Mouse (Mus musculus) MEL (cell line): ENCODE data around the gene Taar3. TPM values are rescaled to one million over a fixed set of nuclear protein-coding genes. Genes with fewer than 3 reads are reported as not detected.

Experiments
- DNase-seq: peaks from one replicate; pipeline ENCODE4 v3.0.0; 2011; ENCODE audit warnings: low read depth, low spot score
- H3K27ac ChIP-seq: 2 replicates; pipeline ENCODE4 v1.5.1; 2012; ENCODE audit warnings: low read depth, mild to moderate bottlenecking, control low read depth, low read length, moderate library complexity; ENCODE audit not compliant: control insufficient read depth
- H3K27me3 ChIP-seq, 2 experiments: fragments of 150-350 bp in 1 of 2; sonication (generic) in 1 of 2; 2 replicates each; pipeline ENCODE4 v1.6.1; 2012; ENCODE audit warnings: low read length in 2 of 2, mild to moderate bottlenecking in 2 of 2, improper control_type of control experiment in 1 of 2, moderate library complexity in 1 of 2; ENCODE audit not compliant: insufficient read depth in 2 of 2, control insufficient read depth in 1 of 2
- H3K36me3 ChIP-seq, 2 experiments: 2 replicates each; pipeline ENCODE4 v1.6.1; 2012 to 2014; ENCODE audit warnings: low read length in 2 of 2, improper control_type of control experiment in 1 of 2, inconsistent platforms in 1 of 2, mild to moderate bottlenecking in 1 of 2; ENCODE audit not compliant: insufficient read depth in 2 of 2, control insufficient read depth in 1 of 2
- H3K4me1 ChIP-seq, 2 experiments: fragments of 150-350 bp in 1 of 2; sonication (generic) in 1 of 2; 2 replicates each; pipeline ENCODE4 v1.6.1; 2012; ENCODE audit warnings: low read length in 2 of 2, improper control_type of control experiment in 1 of 2, mild to moderate bottlenecking in 1 of 2; ENCODE audit not compliant: insufficient read depth in 2 of 2, control insufficient read depth in 1 of 2
- H3K4me3 ChIP-seq, 2 experiments: fragments of 150-350 bp in 1 of 2; sonication (generic) in 1 of 2; 2 replicates each; pipeline ENCODE4 v1.5.1; 2012; ENCODE audit warnings: low read depth in 2 of 2, low read length in 2 of 2, mild to moderate bottlenecking in 2 of 2, moderate library complexity in 2 of 2, control low read depth in 1 of 2, improper control_type of control experiment in 1 of 2; ENCODE audit not compliant: control insufficient read depth in 1 of 2, insufficient read depth in 1 of 2
- H3K79me2 ChIP-seq: 2 replicates; pipeline ENCODE4 v1.6.1; 2012; ENCODE audit warnings: mild to moderate bottlenecking, low read length, moderate library complexity; ENCODE audit not compliant: control insufficient read depth, poor library complexity, insufficient read depth
- H3K9ac ChIP-seq: 2 replicates; pipeline ENCODE4 v1.6.1; 2012; ENCODE audit warnings: low read depth, mild to moderate bottlenecking, control low read depth, low read length, moderate library complexity; ENCODE audit not compliant: control insufficient read depth, poor library complexity, severe bottlenecking
- H3K9me3 ChIP-seq: fragments of 150-350 bp; sonication (generic); replicated peaks from 2 replicates; pipeline ENCODE4 v1.6.1; 2012; ENCODE audit warnings: mild to moderate bottlenecking, low read length, improper control_type of control experiment, moderate library complexity; ENCODE audit not compliant: insufficient read depth
- BHLHE40 ChIP-seq: IDR thresholded peaks from 2 replicates; pipeline ENCODE4 v1.6.1; 2012; ENCODE audit warnings: low read depth, mild to moderate bottlenecking, inconsistent platforms, low read length, improper control_type of control experiment, borderline replicate concordance
- CHD1 ChIP-seq: IDR thresholded peaks from 2 replicates; pipeline ENCODE4 v1.6.1; 2012; ENCODE audit warnings: low read depth, mild to moderate bottlenecking, inconsistent platforms, low read length, improper control_type of control experiment
- CHD2 ChIP-seq: IDR thresholded peaks from 2 replicates; pipeline ENCODE4 v1.6.1; 2011; ENCODE audit warnings: low read length, improper control_type of control experiment
- E2F4 ChIP-seq: IDR thresholded peaks from 2 replicates; pipeline ENCODE4 v1.6.1; 2011; ENCODE audit warnings: low read depth, low read length, improper control_type of control experiment, borderline replicate concordance
- ELF1 ChIP-seq: IDR thresholded peaks from 2 replicates; pipeline ENCODE4 v1.6.1; 2014; ENCODE audit warnings: low read depth, mild to moderate bottlenecking, inconsistent platforms, low read length, improper control_type of control experiment, moderate library complexity
- ETS1 ChIP-seq: IDR thresholded peaks from 2 replicates; pipeline ENCODE4 v1.6.1; 2012; ENCODE audit warnings: low read depth, mild to moderate bottlenecking, inconsistent platforms, low read length, improper control_type of control experiment, moderate library complexity
- GABPA ChIP-seq: IDR thresholded peaks from 2 replicates; pipeline ENCODE4 v1.6.1; 2012; ENCODE audit warnings: low read depth, mild to moderate bottlenecking, inconsistent platforms, low read length, improper control_type of control experiment, moderate library complexity
- GATA1 ChIP-seq: IDR thresholded peaks from 2 replicates; pipeline ENCODE4 v1.6.1; 2011; ENCODE audit warnings: low read depth, low read length, improper control_type of control experiment
- HCFC1 ChIP-seq: IDR thresholded peaks from 2 replicates; pipeline ENCODE4 v1.6.1; 2012; ENCODE audit warnings: low read depth, mild to moderate bottlenecking, inconsistent platforms, low read length, improper control_type of control experiment, moderate library complexity
- JUND ChIP-seq: IDR thresholded peaks from 2 replicates; pipeline ENCODE4 v1.6.1; 2011; ENCODE audit warnings: low read depth, mild to moderate bottlenecking, improper control_type of control experiment, low read length
- KAT2A ChIP-seq: conservative IDR thresholded peaks from 2 replicates; pipeline ENCODE4 v1.6.1; 2012; ENCODE audit warnings: low read depth, low read length, improper control_type of control experiment, inconsistent platforms
- MAX ChIP-seq: IDR thresholded peaks from 2 replicates; pipeline ENCODE4 v1.6.1; 2011; ENCODE audit warnings: low read length, improper control_type of control experiment
- MAZ ChIP-seq: IDR thresholded peaks from 2 replicates; pipeline ENCODE4 v1.6.1; 2012; ENCODE audit warnings: low read depth, mild to moderate bottlenecking, inconsistent platforms, low read length, improper control_type of control experiment
- MXI1 ChIP-seq: IDR thresholded peaks from 2 replicates; pipeline ENCODE4 v1.6.1; 2011; ENCODE audit warnings: mild to moderate bottlenecking, low read depth, low read length, improper control_type of control experiment
- MYB ChIP-seq: IDR thresholded peaks from 2 replicates; pipeline ENCODE4 v1.6.1; 2011; ENCODE audit warnings: mild to moderate bottlenecking, low read depth, low read length, improper control_type of control experiment
- MYC ChIP-seq: IDR thresholded peaks from 2 replicates; pipeline ENCODE4 v1.6.1; 2011; ENCODE audit warnings: low read depth, mild to moderate bottlenecking, low read length, improper control_type of control experiment, moderate library complexity
- NELFE ChIP-seq: IDR thresholded peaks from 2 replicates; pipeline ENCODE4 v1.6.1; 2011; ENCODE audit warnings: low read depth, low read length, improper control_type of control experiment
- POLR2A ChIP-seq, 2 experiments: IDR thresholded peaks; 2 replicates each; pipeline ENCODE4 v1.6.1; 2011 to 2012; ENCODE audit warnings: low read length in 2 of 2, mild to moderate bottlenecking in 2 of 2, control low read depth in 1 of 2, improper control_type of control experiment in 1 of 2, low read depth in 1 of 2, moderate library complexity in 1 of 2; ENCODE audit not compliant: control insufficient read depth in 1 of 2, insufficient read depth in 1 of 2, poor library complexity in 1 of 2
- POLR2AphosphoS2 ChIP-seq: IDR thresholded peaks from 2 replicates; pipeline ENCODE4 v1.6.1; 2011; ENCODE audit warnings: low read length, improper control_type of control experiment
- POLR2AphosphoS5 ChIP-seq: IDR thresholded peaks from 2 replicates; pipeline ENCODE4 v1.6.1; 2012; ENCODE audit warnings: low read depth, borderline replicate concordance, mild to moderate bottlenecking, inconsistent platforms, low read length, moderate library complexity, mixed read lengths
- RCOR1 ChIP-seq: IDR thresholded peaks from 2 replicates; pipeline ENCODE4 v1.6.1; 2012; ENCODE audit warnings: low read depth, mild to moderate bottlenecking, inconsistent platforms, low read length, improper control_type of control experiment
- SMC3 ChIP-seq: IDR thresholded peaks from 2 replicates; pipeline ENCODE4 v1.6.1; 2011; ENCODE audit warnings: low read depth, low read length, improper control_type of control experiment
- TAL1 ChIP-seq: IDR thresholded peaks from 2 replicates; pipeline ENCODE4 v1.6.1; 2012; ENCODE audit warnings: mild to moderate bottlenecking, inconsistent platforms, low read length, moderate library complexity, mixed read lengths
- TBP ChIP-seq: IDR thresholded peaks from 2 replicates; pipeline ENCODE4 v1.8.0; 2011; ENCODE audit warnings: low read depth, low read length, improper control_type of control experiment
- TCF12 ChIP-seq: IDR thresholded peaks from 2 replicates; pipeline ENCODE4 v1.6.1; 2014; ENCODE audit warnings: low read depth, mild to moderate bottlenecking, inconsistent platforms, low read length, improper control_type of control experiment, moderate library complexity
- UBTF ChIP-seq: IDR thresholded peaks from 2 replicates; pipeline ENCODE4 v1.6.1; 2012; ENCODE audit warnings: low read depth, mild to moderate bottlenecking, inconsistent platforms, low read length, improper control_type of control experiment, moderate library complexity, borderline replicate concordance; ENCODE audit not compliant: insufficient read depth
- USF1 ChIP-seq: IDR thresholded peaks from 2 replicates; pipeline ENCODE4 v1.6.1; 2014; ENCODE audit warnings: low read depth, mild to moderate bottlenecking, inconsistent platforms, low read length, improper control_type of control experiment, moderate library complexity
- USF2 ChIP-seq, 2 experiments: IDR thresholded peaks; 2 replicates each; pipeline ENCODE4 v1.6.1; 2011 to 2012; ENCODE audit warnings: improper control_type of control experiment in 2 of 2, low read length in 2 of 2, borderline replicate concordance in 1 of 2, inconsistent platforms in 1 of 2, low read depth in 1 of 2, mild to moderate bottlenecking in 1 of 2; ENCODE audit not compliant: insufficient read depth in 1 of 2
- ZC3H11A ChIP-seq: IDR thresholded peaks from 2 replicates; pipeline ENCODE4 v1.6.1; 2012; ENCODE audit warnings: low read depth, mild to moderate bottlenecking, inconsistent platforms, low read length, improper control_type of control experiment
- ZKSCAN1 ChIP-seq: IDR thresholded peaks from 2 replicates; pipeline ENCODE4 v1.6.1; 2012; ENCODE audit warnings: low read depth, mild to moderate bottlenecking, inconsistent platforms, low read length, improper control_type of control experiment, moderate library complexity
- ZMIZ1 ChIP-seq: IDR thresholded peaks from 2 replicates; pipeline ENCODE4 v1.6.1; 2012; ENCODE audit warnings: low read depth, mild to moderate bottlenecking, inconsistent platforms, low read length, improper control_type of control experiment, moderate library complexity
- polyA plus RNA-seq, 2 experiments: library from polyadenylated mRNA; stranded (reverse) in 1 of 2; unstranded in 1 of 2; fragments of >175 nt in 1 of 2; fragments of >200 nt in 1 of 2; gene quantifications; 2 replicates each; pipeline versions ENCODE4 v1.2.1 to v1.2.4; 2012; ENCODE audit warnings: low replicate concordance in 2 of 2, low read depth in 1 of 2; ENCODE audit not compliant: insufficient read length in 2 of 2, insufficient read depth in 1 of 2, missing spikeins in 1 of 2
- total RNA-seq: library from RNA; depleted of rRNA; stranded (reverse); fragments of 300-350 nt; gene quantifications from 2 replicates; pipeline ENCODE4 v1.2.3, GENCODE M21; 2012

The Taar3 gene
- total and polyA plus RNA-seq, 3 experiments, result not detected

- TF ChIP-seq UBTF (no peak), MAX (no peak), KAT2A (no peak), RCOR1 (no peak), E2F4 (no peak), ZMIZ1 (no peak), TCF12 (no peak), CHD2 (no peak), TAL1 (no peak), ETS1 (no peak), ZKSCAN1 (no peak), ELF1 (no peak), MAZ (no peak), MXI1 (no peak), MYB (no peak), USF1 (no peak)
- DNase-seq, result no peak
Observed at GRCm38 (mm10) chr10:23937613-23938012, 11.7 kb upstream of the Taar3 start.

GRCm38 (mm10) chr10:23938312-23938711 is 11.0 kb upstream of the Taar3 start, which contains the start of gene Taar2:
Gene Taar2, plus strand, starts transcription at chr10:23938572.
- no peaks in the 10 kb centered on the region for H3K36me3 ChIP-seq
- H3K4me1 ChIP-seq, result no peaks in the 10 kb centered on the region
- H3K27me3 ChIP-seq, result no peaks in the 10 kb centered on the region; a peak in 1 of 4 replicates
- no peak for DNase-seq
- H3K4me3 ChIP-seq, result no peak within 1 kb of the TSS
- H3K79me2 ChIP-seq, result no peaks in the 10 kb centered on the region
- TF ChIP-seq POLR2AphosphoS5 (no peak), USF2 (IDR thresholded peaks at IDR 0.05; ENCODE audit: borderline replicate concordance in 1 of 2, insufficient read depth in 1 of 2, low read depth in 1 of 2, low read length in 2 of 2) (no peak), JUND (no peak), HCFC1 (no peak), TAL1 (no peak), TBP (no peak), CHD1 (no peak), ZC3H11A (no peak), GATA1 (no peak), SMC3 (no peak), GABPA (no peak), ETS1 (no peak), MYC (no peak), POLR2AphosphoS2 (no peak), KAT2A (no peak), NELFE (no peak), POLR2A (IDR thresholded peaks at IDR 0.05; ENCODE audit: control insufficient read depth in 1 of 2, insufficient read depth in 1 of 2, low read depth in 1 of 2, low read length in 2 of 2, poor library complexity in 1 of 2) (no peak), BHLHE40 (no peak)
- TF ChIP-seq, all 39 proteins: peak for 0
- H3K9me3 ChIP-seq, result no peaks in the 10 kb centered on the region
- H3K27ac ChIP-seq, result no peak within 1 kb of the TSS
- H3K9ac ChIP-seq, result no peak within 1 kb of the TSS

More at GRCm38 (mm10) chr10:23937613-23938012, 11.7 kb upstream of the Taar3 start:
- no peaks in the 10 kb centered on the region for H3K79me2 ChIP-seq
- H3K27me3 ChIP-seq, result no peaks in the 10 kb centered on the region; a peak in 1 of 4 replicates
- H3K4me3 ChIP-seq, result no peak overlapping the region
- no peaks in the 10 kb centered on the region for H3K9me3 ChIP-seq
- H3K27ac ChIP-seq, result no peak overlapping the region
- no peak overlapping the region for H3K9ac ChIP-seq
- H3K36me3 ChIP-seq, result no peaks in the 10 kb centered on the region
- no peaks in the 10 kb centered on the region for H3K4me1 ChIP-seq
